Mouse (Mus musculus): Measurements from ENCODE around the gene B4galt1. TPM values are rescaled to one million over a fixed set of nuclear protein-coding genes. Genes with fewer than 3 reads are reported as not detected.

The B4galt1 gene
- polyA plus RNA-seq, 2 experiments, result 14.3 to 30.3 TPM

DNA sequence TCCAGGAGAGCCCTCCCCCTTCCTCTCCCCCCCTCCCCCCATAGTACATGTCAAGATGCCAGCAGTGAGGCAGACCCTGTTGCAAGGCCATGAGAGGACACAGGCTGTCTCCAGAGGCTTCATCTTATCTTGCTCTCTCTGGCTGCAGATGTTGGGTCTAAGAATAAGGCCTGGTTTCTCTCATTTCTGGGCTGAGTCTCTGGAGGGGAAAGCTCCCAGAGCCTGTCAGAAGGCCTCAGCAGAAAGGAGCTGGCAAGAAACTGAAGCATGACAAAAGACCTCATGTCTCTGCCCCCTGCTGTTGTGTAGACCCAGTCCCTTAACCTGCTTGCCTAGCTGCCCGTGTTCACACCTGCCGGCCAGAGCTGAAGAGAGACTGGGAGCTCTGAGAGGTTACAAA, 19.5 kb upstream of the B4galt1 start:
- Histone ChIP-seq H3K27ac (no peak overlapping the region), H3K27me3 (ENCODE audit: control insufficient read depth, insufficient read depth, low read length) (no peaks in the 10 kb centered on the region), H3K4me2 (ENCODE audit: low read depth) (no peak overlapping the region), H3K4me1 (replicated peaks; ENCODE audit: control insufficient read depth in 2 of 2, insufficient read depth in 2 of 2, low read length in 1 of 2) (peaks cover 0 to 38% of the 10 kb centered on the region in 2 experiments; a peak in 3 of 4 replicates), H3K36me3 (replicated peaks; ENCODE audit: control insufficient read depth, insufficient read depth, low read depth) (no peaks in the 10 kb centered on the region), H3K9ac (replicated peaks) (no peak overlapping the region), H3K4me3 (ENCODE audit: insufficient read depth in 1 of 2, low read depth in 2 of 2, low read length in 2 of 2) (no peak overlapping the region), H3K9me3 (ENCODE audit: control insufficient read depth, low read length) (no peaks in the 10 kb centered on the region)
- ATAC-seq (ENCODE audit: insufficient read depth) (no peak), DNase-seq (ENCODE audit: low read depth in 3 of 3, low spot score in 3 of 3) (no peak)
- TF ChIP-seq CTCF (IDR thresholded peaks at IDR 0.05; ENCODE audit: low read depth) (no peak), EP300 (IDR thresholded peaks at IDR 0.05; ENCODE audit: low read depth) (no peak)
- 74% methylated on average over 2 of the region's 2 CpGs for WGBS (ENCODE audit: insufficient replicate concordance)

DNA sequence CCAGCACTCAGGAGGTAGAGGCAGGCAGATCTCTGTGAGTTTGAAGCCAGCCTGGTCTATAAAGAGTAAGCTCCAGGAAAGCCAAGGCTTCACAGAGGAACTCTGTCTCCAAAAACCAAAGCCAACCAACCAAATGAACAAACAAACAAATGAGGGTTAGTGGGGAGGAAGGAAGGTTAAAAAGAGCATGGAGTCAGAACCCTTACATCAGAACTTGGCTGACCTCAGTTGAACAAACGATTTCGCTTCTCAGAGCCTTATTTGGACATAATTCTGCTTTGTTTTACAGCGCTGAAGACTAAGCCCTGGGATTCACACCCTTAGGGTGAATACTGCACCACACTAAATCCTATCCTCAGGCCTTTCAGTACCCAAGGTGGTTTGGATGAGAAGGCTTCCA, 18.3 kb upstream of the B4galt1 start:
- H3K4me3 ChIP-seq (ENCODE audit: insufficient read depth in 1 of 2, low read depth in 2 of 2, low read length in 2 of 2), result no peak overlapping the region
- H3K9ac ChIP-seq (replicated peaks), result no peak overlapping the region
- H3K27ac ChIP-seq, result no peak overlapping the region
- TF ChIP-seq EP300 (IDR thresholded peaks at IDR 0.05; ENCODE audit: low read depth), result no peak
- no peak for TF ChIP-seq CTCF (IDR thresholded peaks at IDR 0.05; ENCODE audit: low read depth)
- no peaks in the 10 kb centered on the region for H3K27me3 ChIP-seq (ENCODE audit: control insufficient read depth, insufficient read depth, low read length)
- DNase-seq (ENCODE audit: low read depth in 3 of 3, low spot score in 3 of 3) (no peak), ATAC-seq (ENCODE audit: insufficient read depth) (no peak)
- no peak overlapping the region for H3K4me2 ChIP-seq (ENCODE audit: low read depth)
- WGBS (ENCODE audit: insufficient replicate concordance), result 71% methylated on average over 3 of the region's 3 CpGs
- peaks cover 0 to 32% of the 10 kb centered on the region in 2 experiments; a peak in 2 of 4 replicates for H3K4me1 ChIP-seq (replicated peaks; ENCODE audit: control insufficient read depth in 2 of 2, insufficient read depth in 2 of 2, low read length in 1 of 2)
- H3K9me3 ChIP-seq (ENCODE audit: control insufficient read depth, low read length), result no peaks in the 10 kb centered on the region
- H3K36me3 ChIP-seq (replicated peaks; ENCODE audit: control insufficient read depth, insufficient read depth, low read depth), result no peaks in the 10 kb centered on the region

DNA sequence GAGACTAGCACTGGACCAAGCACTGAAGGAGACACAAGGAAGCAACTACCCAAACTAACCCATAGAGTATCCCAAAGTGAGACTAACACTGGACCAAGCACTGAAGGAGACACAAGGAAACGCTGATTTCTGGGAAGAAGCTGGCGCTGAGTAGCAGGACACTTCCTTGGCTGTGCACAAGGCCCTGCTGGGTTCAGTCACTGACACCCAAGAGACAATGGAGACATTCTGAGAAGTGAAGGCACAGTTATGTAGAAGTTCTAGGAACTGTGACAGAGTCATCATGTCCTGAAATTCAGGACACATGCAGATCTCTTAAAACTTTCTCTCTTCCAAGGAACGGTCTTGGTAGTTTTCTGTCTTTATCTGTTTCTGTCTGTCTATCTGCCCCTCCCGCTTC, 16.4 kb upstream of the B4galt1 start:
- ATAC-seq (ENCODE audit: insufficient read depth), result no peak
- TF ChIP-seq EP300 (IDR thresholded peaks at IDR 0.05; ENCODE audit: low read depth) (no peak), CTCF (IDR thresholded peaks at IDR 0.05; ENCODE audit: low read depth) (no peak)
- H3K9me3 ChIP-seq (ENCODE audit: control insufficient read depth, low read length), result no peaks in the 10 kb centered on the region
- DNase-seq (ENCODE audit: low read depth in 3 of 3, low spot score in 3 of 3), result no peak
- H3K27ac ChIP-seq, result no peak overlapping the region
- H3K36me3 ChIP-seq (replicated peaks; ENCODE audit: control insufficient read depth, insufficient read depth, low read depth), result no peaks in the 10 kb centered on the region
- no peak overlapping the region for H3K4me2 ChIP-seq (ENCODE audit: low read depth)
- H3K4me1 ChIP-seq (replicated peaks; ENCODE audit: control insufficient read depth in 2 of 2, insufficient read depth in 2 of 2, low read length in 1 of 2), result peaks cover 0 to 20% of the 10 kb centered on the region in 2 experiments; a peak in 2 of 4 replicates
- 42% methylated on average over 4 of the region's 4 CpGs for WGBS (ENCODE audit: insufficient replicate concordance)
- H3K27me3 ChIP-seq (ENCODE audit: control insufficient read depth, insufficient read depth, low read length), result no peaks in the 10 kb centered on the region
- no peak overlapping the region for H3K9ac ChIP-seq (replicated peaks)
- H3K4me3 ChIP-seq (ENCODE audit: insufficient read depth in 1 of 2, low read depth in 2 of 2, low read length in 2 of 2), result no peak overlapping the region

DNA sequence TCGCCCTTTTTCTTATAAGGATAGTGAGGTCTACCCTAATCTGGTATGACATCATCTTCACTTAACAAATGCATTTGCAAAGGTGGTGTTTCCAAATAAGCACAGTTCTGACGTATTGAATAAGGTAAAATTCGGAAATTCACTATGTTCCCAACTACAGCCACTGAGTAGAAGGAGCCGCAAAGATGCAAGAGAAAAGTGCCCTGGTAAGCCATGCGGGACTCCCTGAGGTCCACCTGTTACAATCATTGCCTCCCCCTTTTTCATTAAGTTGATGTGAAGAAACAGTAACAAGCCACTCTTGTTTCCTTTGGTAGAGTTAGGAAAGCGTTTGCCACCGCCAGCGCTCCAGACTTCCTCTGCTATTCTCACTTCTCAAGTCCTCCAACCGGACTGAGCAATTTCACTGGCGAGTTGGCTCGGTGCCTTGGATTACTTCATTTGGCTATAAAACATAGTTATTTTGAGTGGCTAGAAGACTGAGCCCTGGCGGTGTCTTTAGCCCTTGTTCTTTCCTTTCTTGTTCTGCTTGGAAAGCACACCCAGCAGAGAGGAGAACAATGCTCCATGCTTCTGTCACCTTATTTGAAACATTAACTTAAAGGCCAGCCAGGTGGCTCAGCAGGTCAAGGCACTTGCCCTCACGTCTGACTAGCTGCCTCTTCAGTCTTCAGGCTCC, 14.9 kb upstream of the B4galt1 start:
- no peak overlapping the region for H3K4me3 ChIP-seq (ENCODE audit: insufficient read depth in 1 of 2, low read depth in 2 of 2, low read length in 2 of 2)
- H3K4me1 ChIP-seq (replicated peaks; ENCODE audit: control insufficient read depth in 2 of 2, insufficient read depth in 2 of 2, low read length in 1 of 2), result peaks cover under 1 to 11% of the 10 kb centered on the region in 2 experiments; a peak in 3 of 4 replicates
- H3K9ac ChIP-seq (replicated peaks), result no peak overlapping the region
- no peaks in the 10 kb centered on the region for H3K9me3 ChIP-seq (ENCODE audit: control insufficient read depth, low read length)
- no peak overlapping the region for H3K27ac ChIP-seq
- 75% methylated on average over 13 of the region's 13 CpGs for WGBS (ENCODE audit: insufficient replicate concordance)
- no peaks in the 10 kb centered on the region for H3K36me3 ChIP-seq (replicated peaks; ENCODE audit: control insufficient read depth, insufficient read depth, low read depth)
- ATAC-seq (ENCODE audit: insufficient read depth) (no peak), DNase-seq (ENCODE audit: low read depth in 3 of 3, low spot score in 3 of 3) (no peak)
- no peaks in the 10 kb centered on the region for H3K27me3 ChIP-seq (ENCODE audit: control insufficient read depth, insufficient read depth, low read length)
- no peak overlapping the region for H3K4me2 ChIP-seq (ENCODE audit: low read depth)
- TF ChIP-seq EP300 (IDR thresholded peaks at IDR 0.05; ENCODE audit: low read depth) (no peak), CTCF (IDR thresholded peaks at IDR 0.05; ENCODE audit: low read depth) (no peak)

DNA sequence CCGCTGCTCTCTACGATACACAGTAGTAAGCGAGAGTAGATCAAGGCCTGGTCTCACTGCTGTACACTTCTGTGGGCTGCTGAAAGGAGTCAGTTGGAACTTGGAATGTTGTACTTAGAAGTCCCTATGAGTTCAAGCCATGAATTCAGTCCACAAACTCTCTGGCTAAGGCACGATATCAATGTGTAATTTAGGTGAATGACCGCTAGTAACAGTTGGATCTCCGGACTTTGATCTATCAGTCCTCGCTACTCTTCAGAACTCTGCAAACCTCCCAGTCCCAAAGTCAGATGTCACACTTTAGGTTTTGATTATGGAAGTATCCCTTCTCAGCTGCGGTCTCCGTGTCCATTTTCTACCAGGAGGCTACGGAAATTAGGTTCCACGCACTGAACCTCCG, 10.6 kb upstream of the B4galt1 start:
- Histone ChIP-seq H3K27me3 (ENCODE audit: control insufficient read depth, insufficient read depth, low read length) (no peaks in the 10 kb centered on the region), H3K4me1 (replicated peaks; ENCODE audit: control insufficient read depth in 2 of 2, insufficient read depth in 2 of 2, low read length in 1 of 2) (peaks cover 6 to 8% of the 10 kb centered on the region in 2 experiments), H3K36me3 (replicated peaks; ENCODE audit: control insufficient read depth, insufficient read depth, low read depth) (no peaks in the 10 kb centered on the region), H3K27ac (no peak overlapping the region), H3K4me2 (ENCODE audit: low read depth) (no peak overlapping the region), H3K4me3 (ENCODE audit: insufficient read depth in 1 of 2, low read depth in 2 of 2, low read length in 2 of 2) (no peak overlapping the region), H3K9me3 (ENCODE audit: control insufficient read depth, low read length) (no peaks in the 10 kb centered on the region), H3K9ac (replicated peaks) (no peak overlapping the region)
- ATAC-seq (ENCODE audit: insufficient read depth), result no peak
- no peak for DNase-seq (ENCODE audit: low read depth in 3 of 3, low spot score in 3 of 3)
- TF ChIP-seq EP300 (IDR thresholded peaks at IDR 0.05; ENCODE audit: low read depth), result no peak
- TF ChIP-seq CTCF (IDR thresholded peaks at IDR 0.05; ENCODE audit: low read depth), result no peak
- 90% methylated on average over 12 of the region's 12 CpGs for WGBS (ENCODE audit: insufficient replicate concordance)
